Mouse (Mus musculus) midbrain, embryonic 14.5 days (tissue): Measurements from ENCODE around the gene Smarca1. TPM values are rescaled to one million over a fixed set of nuclear protein-coding genes. Genes with fewer than 3 reads are reported as not detected.

Experiments used
- ATAC-seq: fragments of 200-750 bp; cut with Nextera tagmentation; 2 replicates; pipeline ENCODE4 v1.8.0; 2017; ENCODE audit warnings: moderate number of reproducible peaks, moderate library complexity; ENCODE audit not compliant: low FRiP score, low TSS enrichment
- DNase-seq: peaks from one replicate; pipeline ENCODE4 v3.0.0-alpha.2; 2015
- H3K27ac ChIP-seq: fragments of 300-500 bp; sonication (generic); replicated peaks from 2 replicates; pipeline ENCODE4 v1.5.1; 2014; ENCODE audit warnings: mild to moderate bottlenecking, low read depth, low read length, moderate library complexity
- H3K27me3 ChIP-seq: fragments of 300-500 bp; sonication (generic); 2 replicates; pipeline ENCODE4 v1.6.1; 2014; ENCODE audit warnings: low read length, control low read depth, mixed read lengths; ENCODE audit not compliant: control insufficient read depth, insufficient read depth
- H3K36me3 ChIP-seq: fragments of 300-500 bp; sonication (generic); 2 replicates; pipeline ENCODE4 v1.6.1; 2014; ENCODE audit warnings: low read length, control low read depth; ENCODE audit not compliant: control insufficient read depth, insufficient read depth
- H3K4me1 ChIP-seq: fragments of 300-500 bp; sonication (generic); 2 replicates; pipeline ENCODE4 v1.6.1; 2014; ENCODE audit warnings: mild to moderate bottlenecking, antibody characterized with exemption, low read length, control low read depth; ENCODE audit not compliant: control insufficient read depth, insufficient read depth
- H3K4me2 ChIP-seq: fragments of 300-500 bp; sonication (generic); 2 replicates; pipeline ENCODE4 v1.6.1; 2014; ENCODE audit warnings: mild to moderate bottlenecking, low read length, moderate library complexity
- H3K4me3 ChIP-seq: fragments of 300-500 bp; sonication (generic); replicated peaks from 2 replicates; pipeline ENCODE4 v1.5.1; 2014; ENCODE audit warnings: low read depth, low read length
- H3K9ac ChIP-seq: fragments of 300-500 bp; sonication (generic); replicated peaks from 2 replicates; pipeline ENCODE4 v1.6.1; 2014; ENCODE audit warnings: mild to moderate bottlenecking, low read length, moderate library complexity
- H3K9me3 ChIP-seq: fragments of 300-500 bp; sonication (generic); 2 replicates; pipeline ENCODE4 v1.6.1; 2016; ENCODE audit warnings: low read length, control low read depth, mixed read lengths; ENCODE audit not compliant: control insufficient read depth
- WGBS: fragments of 180-500 bp; shearing (Covaris S2); extraction: QIAGEN DNeasy Blood & Tissue Kit; methylation state at CpG from one replicate; pipeline ENCODE4 v1.1.7; 2014; 5-methylcytosine and 5-hydroxymethylcytosine counted together
- polyA plus RNA-seq: library from polyadenylated mRNA; unstranded; fragments of >200 nt; fragmentation: Nextera tagmentation; extraction: Ambion mirVana; gene quantifications from 2 replicates; pipeline ENCODE4 v1.2.1, GENCODE M21; 2014

Gene Smarca1
- polyA plus RNA-seq, 1 experiment from 2014 or later = 50.4 TPM

GRCm38 (mm10) chrX:47835835-47836195 lies 57.0 kb downstream of the Smarca1 start:
- Histone ChIP-seq H3K27me3 (no peaks in the 10 kb centered on the region), H3K9ac (no peak overlapping the region), H3K9me3 (no peaks in the 10 kb centered on the region), H3K4me2 (no peak overlapping the region), H3K36me3 (no peaks in the 10 kb centered on the region), H3K4me1 (no peaks in the 10 kb centered on the region), H3K4me3 (no peak overlapping the region), H3K27ac (no peak overlapping the region)
- 79% methylated on average over 1 of the region's 1 CpGs for WGBS
- no peak for DNase-seq
- ATAC-seq = no peak

DNA sequence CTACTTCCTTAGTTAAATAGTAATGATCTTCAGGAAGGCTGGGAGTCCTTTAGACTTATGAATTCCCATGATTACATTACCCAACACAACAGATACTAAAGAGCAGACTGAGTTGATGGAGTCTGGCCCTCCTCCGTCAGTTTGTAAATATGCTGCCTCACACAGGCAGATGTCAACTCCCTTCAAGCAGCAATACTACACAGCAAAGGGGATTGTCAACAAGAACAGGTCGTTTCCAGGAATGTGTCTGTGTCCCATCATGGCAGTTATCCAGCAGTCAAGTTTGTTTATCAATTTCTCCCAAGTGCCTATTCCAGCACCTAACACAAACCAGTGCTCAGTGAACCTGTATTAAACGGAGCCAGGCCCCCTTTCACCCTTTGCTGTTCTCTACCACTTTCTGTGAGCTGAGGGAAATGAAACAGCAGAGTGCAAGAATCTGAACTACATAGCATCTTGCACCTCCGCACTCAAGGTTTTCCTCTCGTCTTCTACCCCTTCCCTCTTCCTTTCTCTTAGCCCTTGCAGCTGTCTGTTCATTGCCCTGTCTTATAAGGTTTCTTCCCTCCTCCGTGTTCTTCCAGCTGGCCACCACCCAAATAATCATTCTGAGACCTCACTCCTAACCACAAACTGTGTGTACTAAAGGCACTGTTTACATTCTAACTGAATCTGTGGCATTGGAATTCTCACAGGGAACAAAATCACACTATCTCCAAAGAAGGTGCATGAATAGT lies 57.5 kb downstream of the Smarca1 start:
- Histone ChIP-seq H3K4me3 (no peak overlapping the region), H3K4me2 (no peak overlapping the region), H3K27ac (no peak overlapping the region), H3K27me3 (no peaks in the 10 kb centered on the region), H3K9me3 (no peaks in the 10 kb centered on the region), H3K9ac (no peak overlapping the region), H3K4me1 (no peaks in the 10 kb centered on the region), H3K36me3 (no peaks in the 10 kb centered on the region)
- DNase-seq (no peak), ATAC-seq (no peak)
- 81% methylated on average over 6 of the region's 6 CpGs for WGBS

GRCm38 (mm10) chrX:47833431-47833830 lies 59.3 kb downstream of the Smarca1 start:
- H3K27ac ChIP-seq = no peak overlapping the region
- DNase-seq = no peak
- H3K9ac ChIP-seq = no peak overlapping the region
- no peaks in the 10 kb centered on the region for H3K27me3 ChIP-seq
- H3K9me3 ChIP-seq = no peaks in the 10 kb centered on the region
- WGBS = 86% methylated on average over 2 of the region's 2 CpGs
- no peak overlapping the region for H3K4me3 ChIP-seq
- ATAC-seq = no peak
- no peaks in the 10 kb centered on the region for H3K4me1 ChIP-seq
- H3K4me2 ChIP-seq = no peak overlapping the region
- H3K36me3 ChIP-seq = no peaks in the 10 kb centered on the region

DNA sequence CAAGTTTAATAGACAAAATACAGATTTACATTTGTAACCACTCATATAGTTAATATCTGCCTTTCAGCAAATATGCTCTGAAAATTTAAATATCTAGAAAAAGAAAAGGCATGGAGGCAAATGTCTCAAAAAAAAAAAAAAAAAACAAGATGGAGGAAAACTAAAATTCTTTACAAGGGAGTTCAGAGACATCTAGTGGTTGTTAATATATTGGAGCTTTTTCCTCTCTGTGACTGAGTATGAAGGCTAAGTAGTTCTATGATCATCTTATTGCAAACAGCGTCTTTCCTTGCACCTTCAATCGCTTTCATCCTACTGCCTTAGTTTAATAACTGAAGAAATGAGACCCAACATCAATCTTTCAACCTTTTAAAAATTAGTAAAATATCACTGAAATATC lies 72.2 kb downstream of the Smarca1 start:
- Histone ChIP-seq H3K4me1 (no peaks in the 10 kb centered on the region), H3K9me3 (no peaks in the 10 kb centered on the region), H3K4me2 (no peak overlapping the region), H3K27me3 (no peaks in the 10 kb centered on the region), H3K27ac (no peak overlapping the region), H3K36me3 (peaks cover 7% of the 10 kb centered on the region; the same call in 1 of the 2 replicates), H3K4me3 (no peak overlapping the region), H3K9ac (no peak overlapping the region)
- DNase-seq = peak; percentile 67
- 56% methylated on average over 2 of the region's 2 CpGs for WGBS
- no peak for ATAC-seq

DNA sequence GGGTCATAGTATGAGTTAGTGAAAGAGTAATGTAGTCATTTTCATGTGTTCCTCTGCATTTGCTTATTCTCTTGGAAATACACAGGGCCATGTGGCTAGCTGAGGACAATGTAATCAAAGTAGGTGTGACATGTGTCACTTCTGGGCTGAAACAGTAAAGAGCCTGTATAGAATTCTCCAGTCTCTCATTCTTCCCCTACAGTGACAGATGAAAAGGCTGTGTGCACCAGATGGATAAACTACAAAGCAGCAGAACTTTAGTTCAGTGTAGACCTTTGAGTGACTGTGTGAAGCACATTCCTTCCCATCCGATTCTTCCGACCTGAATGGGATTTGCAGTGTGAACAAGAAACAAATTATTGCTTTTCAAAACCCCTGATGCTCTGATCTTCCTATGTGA lies 84.1 kb downstream of the Smarca1 start:
- Histone ChIP-seq H3K9ac (no peak overlapping the region), H3K36me3 (no peaks in the 10 kb centered on the region), H3K4me3 (no peak overlapping the region), H3K9me3 (no peaks in the 10 kb centered on the region), H3K27me3 (no peaks in the 10 kb centered on the region), H3K27ac (no peak overlapping the region), H3K4me1 (no peaks in the 10 kb centered on the region), H3K4me2 (no peak overlapping the region)
- DNase-seq = no peak
- no peak for ATAC-seq
- 58% methylated on average over 2 of the region's 2 CpGs for WGBS

GRCm38 (mm10) chrX:47764440-47764839 lies 128.3 kb downstream of the Smarca1 start:
- 83% methylated on average over 1 of the region's 1 CpGs for WGBS
- Histone ChIP-seq H3K4me3 (no peak overlapping the region), H3K9ac (no peak overlapping the region), H3K27ac (no peak overlapping the region), H3K4me1 (no peaks in the 10 kb centered on the region), H3K27me3 (no peaks in the 10 kb centered on the region), H3K4me2 (no peak overlapping the region), H3K36me3 (no peaks in the 10 kb centered on the region), H3K9me3 (no peaks in the 10 kb centered on the region)
- ATAC-seq (no peak), DNase-seq (no peak)

DNA sequence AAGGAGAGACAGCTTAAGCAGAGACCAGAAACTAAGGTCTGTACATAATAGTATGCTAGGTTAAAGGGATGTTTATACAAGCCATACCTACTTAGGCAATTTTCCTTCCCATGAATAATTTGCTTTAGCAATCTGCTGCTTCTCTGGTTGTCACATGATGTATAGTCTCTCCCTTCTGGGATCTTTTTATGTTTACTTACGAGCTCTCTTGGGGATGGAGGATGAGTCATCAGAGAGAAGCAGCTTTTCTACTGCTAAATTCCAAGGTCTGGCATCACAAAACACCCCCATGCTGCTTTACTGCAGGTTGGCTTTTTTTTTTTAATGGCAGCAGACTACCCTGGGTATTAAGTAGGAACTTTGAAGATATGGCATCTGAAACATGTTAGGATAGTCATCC lies 132.6 kb downstream of the Smarca1 start:
- H3K4me3 ChIP-seq = no peak overlapping the region
- H3K27ac ChIP-seq = no peak overlapping the region

More for the DNA sequence above, 132.6 kb downstream of the Smarca1 start:
- DNase-seq (no peak), ATAC-seq (no peak)
- Histone ChIP-seq H3K4me2 (no peak overlapping the region), H3K4me1 (no peaks in the 10 kb centered on the region), H3K27me3 (no peaks in the 10 kb centered on the region), H3K36me3 (no peaks in the 10 kb centered on the region), H3K9me3 (no peaks in the 10 kb centered on the region), H3K9ac (no peak overlapping the region)
- WGBS = 59% methylated on average over 1 of the region's 1 CpGs

Other genes with a start within 250 kb of the Smarca1 start
- 29.4 and 36.8 TPM in 2 replicates for gene Ocrl, start 19.4 kb upstream of the Smarca1 start, polyA plus RNA-seq
- 1.8 and 2.3 TPM in 2 replicates for gene Apln, start 141.9 kb upstream of the Smarca1 start, polyA plus RNA-seq
- gene Xpnpep2, start 215.8 kb upstream of the Smarca1 start, polyA plus RNA-seq = 0.08 and 0.75 TPM in 2 replicates